Mouse (Mus musculus): ENCODE data around the gene Mb. TPM values are rescaled to one million over a fixed set of nuclear protein-coding genes. Genes with fewer than 3 reads are reported as not detected.

Mb gene
- total RNA-seq, 2 experiments from 2014 or later: 0.42 to 0.46 TPM

GRCm38 (mm10) chr15:77027675-77028074 is 22.8 kb downstream of the Mb start:
- DNase-seq (ENCODE audit: low spot score in 2 of 2): no peak

DNA sequence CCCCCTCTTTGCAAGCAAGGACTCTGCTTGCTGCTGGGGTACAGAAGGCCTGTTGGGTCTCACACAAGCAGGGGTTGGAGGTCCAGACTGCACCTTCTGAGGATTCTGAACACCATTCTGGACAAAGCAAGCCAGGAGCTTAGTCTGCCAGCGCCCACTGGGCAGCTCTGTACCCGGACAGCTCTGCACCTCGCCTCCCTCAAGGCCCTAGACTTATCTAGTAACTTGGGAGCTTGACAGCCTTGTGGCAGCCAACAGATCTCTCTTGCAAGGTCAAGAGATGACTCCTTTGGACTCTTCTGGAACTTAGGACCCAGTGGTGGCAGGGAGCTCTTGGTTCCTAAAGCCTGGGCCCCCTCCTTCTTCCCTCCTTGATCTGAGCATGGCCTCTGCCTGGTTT is 23.4 kb downstream of the Mb start:
- no peak for DNase-seq (ENCODE audit: low spot score in 2 of 2)

GRCm38 (mm10) chr15:77025884-77026583 is 24.4 kb downstream of the Mb start:
- DNase-seq (ENCODE audit: low spot score in 2 of 2): no peak

DNA sequence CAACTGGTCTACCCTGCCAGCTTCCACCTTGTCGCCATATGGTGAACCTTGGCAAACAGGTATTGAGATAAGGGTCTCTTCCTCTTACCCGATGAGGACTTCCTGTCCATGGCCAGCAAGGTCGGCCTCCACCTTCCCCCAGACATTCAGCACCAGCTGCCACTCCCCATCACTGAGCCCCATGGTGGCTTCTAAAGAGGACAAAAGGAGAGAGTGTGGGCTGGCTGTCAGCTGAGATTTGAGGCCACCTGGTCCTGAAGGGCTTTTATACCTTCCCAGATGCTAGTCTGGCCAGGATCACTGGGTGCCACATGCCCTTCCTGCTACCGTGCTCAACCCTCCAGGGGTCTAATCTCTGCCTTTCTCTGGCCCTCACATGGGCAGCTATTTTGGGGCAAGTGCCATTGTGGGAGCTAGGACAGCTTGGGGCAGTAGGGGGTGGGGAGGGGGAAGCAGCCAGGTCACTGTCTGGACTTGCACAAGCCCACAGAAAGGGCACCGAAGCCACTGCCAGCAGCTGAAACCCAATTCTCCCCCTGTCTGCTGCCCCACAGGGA is 28.0 kb downstream of the Mb start:
- no peak for DNase-seq (ENCODE audit: low spot score in 2 of 2)

DNA sequence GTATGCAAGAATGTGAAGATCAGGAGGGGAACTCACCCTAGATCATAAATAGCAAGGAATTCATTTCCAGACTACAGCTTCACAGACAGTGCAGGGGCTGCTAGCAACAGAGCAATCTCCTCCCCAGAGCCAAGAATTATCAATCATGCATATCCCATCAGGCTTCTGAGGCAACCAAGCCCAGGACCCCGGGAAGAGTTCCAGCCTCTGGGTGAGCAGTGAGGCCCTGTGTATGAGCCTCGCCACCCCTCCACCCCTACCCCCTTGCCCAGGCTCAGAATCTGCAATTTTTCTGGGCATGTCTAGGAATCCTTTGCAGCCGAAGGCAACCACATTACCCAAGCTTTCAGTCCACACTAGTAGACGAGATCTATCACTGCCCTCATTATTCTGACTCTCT is 28.6 kb downstream of the Mb start:
- no peak for DNase-seq (ENCODE audit: low spot score in 2 of 2)

GRCm38 (mm10) chr15:77021056-77021455 is 29.4 kb downstream of the Mb start:
- no peak for DNase-seq (ENCODE audit: low spot score in 2 of 2)

DNA sequence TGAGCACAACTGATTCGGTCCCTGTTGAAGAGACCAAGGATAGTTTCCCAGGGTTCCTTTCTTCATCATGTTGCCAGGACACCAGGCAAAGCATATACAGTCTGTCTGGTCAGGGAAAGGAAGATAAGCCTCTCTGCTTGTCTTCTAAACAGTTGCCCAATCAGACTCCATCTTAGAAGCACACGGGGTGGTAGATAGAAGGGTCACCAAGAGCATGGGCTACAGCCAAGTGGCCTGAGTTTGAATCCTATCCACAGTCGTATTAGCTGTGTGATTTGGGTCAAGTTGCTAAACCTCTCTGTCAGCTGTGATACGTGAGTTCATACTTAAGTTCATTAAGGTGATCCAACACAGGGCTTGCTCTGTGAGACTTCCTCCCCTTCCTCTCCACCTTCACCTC is 30.3 kb downstream of the Mb start:
- no peak for DNase-seq (ENCODE audit: low spot score in 2 of 2)

- no peak for DNase-seq (ENCODE audit: low spot score in 2 of 2)
Measured at GRCm38 (mm10) chr15:77019533-77019932, 30.9 kb downstream of the Mb start.

GRCm38 (mm10) chr15:77018740-77019340 is 31.6 kb downstream of the Mb start:
- DNase-seq (ENCODE audit: low spot score in 2 of 2): peak in 1 of 2 experiments; percentile 47

DNA sequence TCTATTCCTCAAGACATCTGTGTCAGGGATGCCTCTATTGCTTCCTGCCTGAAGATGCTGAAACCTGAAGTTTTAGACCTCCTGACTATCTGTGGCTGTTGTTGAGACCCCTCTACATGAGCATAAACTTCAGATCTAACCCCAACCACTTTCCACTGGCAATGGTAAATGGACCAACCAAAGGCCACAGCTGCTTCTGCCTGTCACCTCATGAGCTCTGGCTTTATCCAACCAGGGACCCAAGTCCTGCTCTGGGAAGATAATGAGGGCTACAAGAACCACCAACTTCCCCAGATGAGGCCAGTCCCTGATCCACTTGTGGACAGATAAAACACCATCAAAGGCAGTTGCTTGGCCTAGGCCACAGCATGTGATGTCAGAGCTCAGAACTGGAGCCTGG is 32.6 kb downstream of the Mb start:
- DNase-seq (ENCODE audit: low spot score in 2 of 2): no peak

DNA sequence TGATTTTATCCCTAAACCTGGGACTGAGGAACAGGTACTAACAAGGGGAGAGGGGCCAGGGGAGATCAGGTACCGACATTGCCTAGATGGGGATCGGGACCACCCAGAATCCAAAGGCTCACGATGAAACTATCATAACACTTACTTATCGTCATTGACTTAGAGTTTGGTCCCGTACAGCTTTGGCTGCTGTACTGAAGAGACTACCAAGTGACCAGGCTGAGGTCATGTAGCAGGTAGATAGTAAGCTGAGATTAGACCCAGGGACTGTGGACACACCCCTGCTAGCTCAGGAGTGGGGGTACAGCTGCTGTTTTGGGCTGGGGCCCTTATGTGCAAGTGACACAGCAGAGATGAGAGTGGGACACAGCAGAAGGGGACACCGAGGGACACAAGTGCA is 34.0 kb downstream of the Mb start:
- no peak for DNase-seq (ENCODE audit: low spot score in 2 of 2)

GRCm38 (mm10) chr15:77014985-77015384 is 35.5 kb downstream of the Mb start:
- no peak for DNase-seq (ENCODE audit: low spot score in 2 of 2)

- no peak for DNase-seq (ENCODE audit: low spot score in 2 of 2)
Measured at GRCm38 (mm10) chr15:77014431-77014830, 36.0 kb downstream of the Mb start.

GRCm38 (mm10) chr15:77013753-77014241 is 36.7 kb downstream of the Mb start:
- no peak for DNase-seq (ENCODE audit: low spot score in 2 of 2)

DNA sequence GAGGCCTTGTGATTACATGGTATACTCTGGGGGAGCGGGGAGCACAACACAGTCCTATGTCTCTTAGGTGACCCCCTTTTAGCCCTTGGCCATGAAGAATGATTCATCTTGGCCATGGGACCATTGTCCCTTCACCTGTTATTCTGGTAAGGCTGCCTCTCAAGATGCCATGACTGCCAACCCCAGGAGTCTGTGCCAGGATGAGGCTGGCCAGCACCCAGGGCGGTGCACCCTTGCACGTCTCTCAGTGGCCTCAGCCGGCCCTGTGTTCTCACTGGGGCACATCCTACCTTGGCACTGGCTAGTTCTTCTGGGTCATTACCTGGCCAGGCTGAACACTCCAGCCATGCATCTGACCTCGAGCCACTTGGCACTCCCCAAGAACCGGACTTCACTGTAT is 41.6 kb downstream of the Mb start:
- DNase-seq (ENCODE audit: low spot score in 2 of 2): no peak

GRCm38 (mm10) chr15:77003868-77004215 is 46.6 kb downstream of the Mb start:
- peak; percentile 40 to 71 for DNase-seq (ENCODE audit: low spot score in 2 of 2)

- DNase-seq (ENCODE audit: low spot score in 2 of 2): no peak
Measured at GRCm38 (mm10) chr15:77003173-77003867, 47.1 kb downstream of the Mb start.

DNA sequence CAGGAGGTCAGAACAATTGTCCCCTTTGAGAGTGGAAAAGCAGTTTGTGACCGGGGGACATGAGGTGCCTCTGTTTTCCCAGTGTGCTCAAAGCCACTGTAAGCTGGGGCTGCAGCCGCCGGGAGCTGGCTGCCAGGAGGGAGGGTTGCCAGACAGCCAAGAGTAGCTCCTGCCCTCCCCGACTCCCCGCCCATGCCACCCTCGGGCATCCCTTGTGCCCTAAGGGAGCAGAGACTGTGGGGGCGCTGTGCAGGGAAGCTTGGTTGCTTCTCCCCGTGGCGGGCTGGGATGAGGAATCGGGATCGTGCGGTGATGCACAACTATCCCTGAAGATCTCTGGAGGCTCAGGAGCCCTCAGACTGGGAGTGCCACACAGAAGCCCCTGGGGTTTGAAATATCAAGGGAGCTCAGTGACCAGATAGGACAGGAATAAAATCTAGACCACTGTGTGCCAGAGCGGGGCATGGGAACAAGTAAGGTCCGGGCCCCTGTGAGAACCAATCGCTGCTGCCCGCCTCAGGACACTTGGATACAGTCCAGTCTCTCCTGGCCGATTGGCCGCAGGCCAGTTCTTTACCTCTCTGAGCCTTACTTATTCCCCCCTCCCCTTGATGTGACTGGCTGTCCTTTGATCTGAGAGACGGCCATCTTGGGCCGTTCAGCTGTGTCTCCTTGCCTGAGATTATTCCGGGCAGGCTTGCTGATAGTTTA is 51.4 kb downstream of the Mb start:
- peak in 1 of 2 experiments; percentile 47 for DNase-seq (ENCODE audit: low spot score in 2 of 2)

GRCm38 (mm10) chr15:76998048-76998447 is 52.4 kb downstream of the Mb start:
- no peak for DNase-seq (ENCODE audit: low spot score in 2 of 2)

GRCm38 (mm10) chr15:76994413-76994812 is 56.1 kb downstream of the Mb start:
- DNase-seq (ENCODE audit: low spot score in 2 of 2): peak; percentile 7 to 37

GRCm38 (mm10) chr15:76987542-76988094 is 62.9 kb downstream of the Mb start:
- DNase-seq (ENCODE audit: low spot score in 2 of 2): peak; percentile 58 to 66

Data from layer of hippocampus, adult 18-20 months (tissue).